Comparison of ENCODE assay signal across 8 mouse cellular contexts in genomic region chr7:122968751-122969150, GRCm38 (mm10). TPM values are rescaled to one million over a fixed set of nuclear protein-coding genes. Genes with fewer than 3 reads are reported as not detected.
DNase-seq lines count a peak whose midpoint lies in the region; ATAC-seq lines count a peak whose summit lies in the region.

No protein-coding gene starts in this region.

- H3K36me3 ChIP-seq in kidney, embryonic 16.5 days (ENCODE audit: insufficient read depth, low read length), result peaks cover 6% of the 10 kb centered on the region; the same call in 1 of the 2 replicates
- H3K36me3 ChIP-seq in embryonic facial prominence, embryonic 10.5 days (replicated peaks), result peaks cover 22% of the 10 kb centered on the region
- H3K36me3 ChIP-seq in intestine, embryonic 16.5 days (ENCODE audit: control insufficient read depth, insufficient read depth, low read length), result no peaks in the 10 kb centered on the region
- H3K36me3 ChIP-seq in neural tube, embryonic 12.5 days, result peaks cover 7% of the 10 kb centered on the region; the same call in 1 of the 2 replicates

- H3K27me3 ChIP-seq in kidney, embryonic 16.5 days (ENCODE audit: insufficient read depth, low read length), result no peaks in the 10 kb centered on the region
- no peaks in the 10 kb centered on the region for H3K27me3 ChIP-seq in embryonic facial prominence, embryonic 10.5 days (replicated peaks; ENCODE audit: low read depth, poor library complexity, severe bottlenecking)
- no peaks in the 10 kb centered on the region for H3K27me3 ChIP-seq in intestine, embryonic 16.5 days (replicated peaks; ENCODE audit: control insufficient read depth, insufficient read depth, low read length)
- no peaks in the 10 kb centered on the region for H3K27me3 ChIP-seq in neural tube, embryonic 12.5 days (replicated peaks)

- H3K4me1 ChIP-seq in kidney, embryonic 16.5 days (ENCODE audit: insufficient read depth, low read length), result peaks cover 21% of the 10 kb centered on the region
- H3K4me1 ChIP-seq in embryonic facial prominence, embryonic 10.5 days, result peaks cover 27% of the 10 kb centered on the region
- H3K4me1 ChIP-seq in intestine, embryonic 16.5 days (ENCODE audit: control insufficient read depth, insufficient read depth, low read length), result peaks cover 15% of the 10 kb centered on the region
- H3K4me1 ChIP-seq in neural tube, embryonic 12.5 days, result peaks cover 22% of the 10 kb centered on the region

- 60% methylated on average over 4 of the region's 4 CpGs for WGBS in kidney, embryonic 16.5 days
- 61% methylated on average over 4 of the region's 4 CpGs for WGBS in embryonic facial prominence, embryonic 10.5 days
- WGBS in intestine, embryonic 16.5 days, result 52% methylated on average over 4 of the region's 4 CpGs
- 71% methylated on average over 4 of the region's 4 CpGs for WGBS in neural tube, embryonic 12.5 days

- ATAC-seq in kidney, embryonic 16.5 days (ENCODE audit: low FRiP score, low TSS enrichment), result no peak
- ATAC-seq in intestine, embryonic 16.5 days, result no peak
- no peak for ATAC-seq in neural tube, embryonic 12.5 days (ENCODE audit: low FRiP score, low read depth)

- no peak for DNase-seq in kidney, postnatal 4 days
- DNase-seq in embryonic facial prominence, embryonic 10.5 days (ENCODE audit: low spot score), result no peak
- no peak for DNase-seq in urinary bladder, postnatal 36 days (ENCODE audit: low spot score in 2 of 2)
- DNase-seq in urinary bladder, adult 2 months (ENCODE audit: low spot score), result no peak
- DNase-seq in kidney, adult 9 months, result no peak

- no peak overlapping the region for H3K27ac ChIP-seq in kidney, embryonic 16.5 days (ENCODE audit: low read length)
- peak overlapping the region; percentile 100; the same call in 1 of the 2 replicates for H3K27ac ChIP-seq in embryonic facial prominence, embryonic 10.5 days (replicated peaks)
- H3K27ac ChIP-seq in intestine, embryonic 16.5 days (ENCODE audit: low read length), result no peak overlapping the region
- H3K27ac ChIP-seq in neural tube, embryonic 12.5 days, result no peak overlapping the region

- H3K9me3 ChIP-seq in kidney, embryonic 16.5 days (ENCODE audit: low read length), result no peaks in the 10 kb centered on the region
- no peaks in the 10 kb centered on the region for H3K9me3 ChIP-seq in embryonic facial prominence, embryonic 10.5 days
- H3K9me3 ChIP-seq in intestine, embryonic 16.5 days (ENCODE audit: control insufficient read depth, low read length), result no peaks in the 10 kb centered on the region
- H3K9me3 ChIP-seq in neural tube, embryonic 12.5 days, result no peaks in the 10 kb centered on the region

- peak overlapping the region; percentile 64 for H3K4me2 ChIP-seq in kidney, embryonic 16.5 days (replicated peaks; ENCODE audit: low read depth, low read length)
- H3K4me2 ChIP-seq in intestine, embryonic 16.5 days (ENCODE audit: low read depth, low read length), result peak overlapping the region; percentile 65
- peak overlapping the region; percentile 96 for H3K4me2 ChIP-seq in neural tube, embryonic 12.5 days (replicated peaks)

- peak overlapping the region; percentile 84; the same call in 1 of the 2 replicates for H3K4me3 ChIP-seq in kidney, embryonic 16.5 days (ENCODE audit: low read length)
- peak overlapping the region; percentile 100 for H3K4me3 ChIP-seq in embryonic facial prominence, embryonic 10.5 days
- no peak overlapping the region for H3K4me3 ChIP-seq in intestine, embryonic 16.5 days (ENCODE audit: low read length)
- H3K4me3 ChIP-seq in neural tube, embryonic 12.5 days, result no peak overlapping the region

- H3K9ac ChIP-seq in kidney, embryonic 16.5 days (replicated peaks; ENCODE audit: low read length), result no peak overlapping the region
- H3K9ac ChIP-seq in intestine, embryonic 16.5 days (ENCODE audit: low read depth, low read length), result no peak overlapping the region
- H3K9ac ChIP-seq in neural tube, embryonic 12.5 days, result peak overlapping the region; percentile 100; the same call in 1 of the 2 replicates

RNA-seq across cellular contexts. Expression of gene Rbbp6, which starts 3.3 kb away (rescaled TPM):
- polyA plus RNA-seq in kidney, embryonic 16.5 days (2015; fragmentation: Nextera tagmentation; extraction: Ambion mirVana), result 23.5 and 28.4 TPM in 2 replicates
- 29.3 and 30.6 TPM in 2 replicates for polyA plus RNA-seq in embryonic facial prominence, embryonic 10.5 days (2016; fragmentation: Nextera tagmentation; extraction: Ambion mirVana)
- 15.5 and 16.5 TPM in 2 replicates for polyA plus RNA-seq in intestine, embryonic 16.5 days (2015; fragmentation: Nextera tagmentation; extraction: Ambion mirVana)
- 31.9 and 36.2 TPM in 2 replicates for polyA plus RNA-seq in neural tube, embryonic 12.5 days (2016; fragmentation: Nextera tagmentation; extraction: Ambion mirVana)
- polyA plus RNA-seq in urinary bladder, adult 2 months (2012; rRNA removed), result 38.7 and 42.9 TPM in 2 replicates

Comparison
In these comparisons a context has a peak if more than half of its experiments do, and no peak if none do; other contexts are left out.
1. H3K4me3 ChIP-seq: peak in kidney, embryonic 16.5 days (single experiment) and embryonic facial prominence, embryonic 10.5 days (single experiment); none in intestine, embryonic 16.5 days (single experiment) and neural tube, embryonic 12.5 days (single experiment).
2. Peak in every context shown above with its lines, with median percentiles within 50 percentile points of each other: H3K4me2 ChIP-seq.